Mouse (Mus musculus): Measurements from ENCODE around the gene Ap1m2.

Ap1m2 gene

GRCm38 (mm10) chr9:21312134-21312533, at the start of gene Ap1m2:
TSS of gene Ap1m2 (minus strand) at chr9:21312337.
- DNase-seq (ENCODE audit: low spot score): no peak

- peak; percentile 45 for DNase-seq (ENCODE audit: low spot score)
Observed at GRCm38 (mm10) chr9:21356981-21357718, 45.0 kb upstream of the Ap1m2 start.

GRCm38 (mm10) chr9:21354796-21355195, 42.7 kb upstream of the Ap1m2 start:
- DNase-seq (ENCODE audit: low spot score): no peak

- DNase-seq (ENCODE audit: low spot score): no peak
Observed at GRCm38 (mm10) chr9:21353373-21353686, 41.2 kb upstream of the Ap1m2 start.

GRCm38 (mm10) chr9:21352463-21353372, 40.6 kb upstream of the Ap1m2 start:
- DNase-seq (ENCODE audit: low spot score): no peak

GRCm38 (mm10) chr9:21351702-21352377, 39.7 kb upstream of the Ap1m2 start:
- DNase-seq (ENCODE audit: low spot score): no peak

- no peak for DNase-seq (ENCODE audit: low spot score)
Observed at GRCm38 (mm10) chr9:21351178-21351577, 39.0 kb upstream of the Ap1m2 start.

- no peak for DNase-seq (ENCODE audit: low spot score)
Observed at GRCm38 (mm10) chr9:21348152-21348551, 36.0 kb upstream of the Ap1m2 start.

- DNase-seq (ENCODE audit: low spot score): no peak
Observed at GRCm38 (mm10) chr9:21346627-21347365, 34.7 kb upstream of the Ap1m2 start.

- no peak for DNase-seq (ENCODE audit: low spot score)
Observed at GRCm38 (mm10) chr9:21340411-21340810, 28.3 kb upstream of the Ap1m2 start.

- DNase-seq (ENCODE audit: low spot score): no peak
Observed at GRCm38 (mm10) chr9:21337652-21338051, 25.5 kb upstream of the Ap1m2 start.

GRCm38 (mm10) chr9:21336491-21336890, 24.4 kb upstream of the Ap1m2 start:
- no peak for DNase-seq (ENCODE audit: low spot score)

GRCm38 (mm10) chr9:21335391-21335790, 23.3 kb upstream of the Ap1m2 start:
- DNase-seq (ENCODE audit: low spot score): no peak

- no peak for DNase-seq (ENCODE audit: low spot score)
Observed at GRCm38 (mm10) chr9:21334747-21335146, 22.6 kb upstream of the Ap1m2 start.

GRCm38 (mm10) chr9:21333523-21333922, 21.4 kb upstream of the Ap1m2 start:
- no peak for DNase-seq (ENCODE audit: low spot score)

- no peak for DNase-seq (ENCODE audit: low spot score)
Observed at GRCm38 (mm10) chr9:21332161-21333061, 20.3 kb upstream of the Ap1m2 start.

- no peak for DNase-seq (ENCODE audit: low spot score)
Observed at GRCm38 (mm10) chr9:21331365-21332140, 19.4 kb upstream of the Ap1m2 start.

- DNase-seq (ENCODE audit: low spot score): no peak
Observed at GRCm38 (mm10) chr9:21329699-21330289, 17.7 kb upstream of the Ap1m2 start.

GRCm38 (mm10) chr9:21329041-21329440, 16.9 kb upstream of the Ap1m2 start:
- no peak for DNase-seq (ENCODE audit: low spot score)

GRCm38 (mm10) chr9:21328041-21328440, 15.9 kb upstream of the Ap1m2 start:
- DNase-seq (ENCODE audit: low spot score): peak; percentile 22

All from spleen, adult 12 weeks (tissue).